ENCODE assay signal across 9 mouse cellular contexts in the genomic region with DNA sequence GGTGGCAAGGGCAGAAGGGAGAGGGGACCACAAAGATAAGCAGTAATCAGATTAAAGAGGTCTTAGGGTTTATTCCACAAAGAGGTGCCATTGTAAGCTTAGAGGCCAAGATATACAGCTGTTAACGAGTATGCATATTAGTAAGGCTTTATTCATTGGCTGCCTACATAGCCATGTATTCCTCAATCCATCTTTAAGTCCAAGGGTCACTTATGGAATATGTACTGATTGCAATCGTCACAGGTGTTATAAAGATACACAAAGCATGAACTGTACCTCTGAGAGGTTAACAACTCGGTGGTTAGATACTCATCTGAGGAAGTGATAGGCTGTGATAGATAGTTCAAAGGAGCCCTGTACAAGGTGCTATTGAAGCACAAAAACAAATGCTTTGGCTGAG.
"Had no signal": no experiment of that assay in that cellular context is flagged by ENCODE, and none has a peak within 500 bp of the region (broad histone marks: within the 10 kb centered on the region; RNA-seq: fewer than 3 reads in every experiment).

No protein-coding gene starts in this region.

- H3K36me3 ChIP-seq: limb, embryonic 12.5 days; liver, embryonic 13.5 days; midbrain, embryonic 13.5 days had no signal

- H3K4me1 ChIP-seq: liver, embryonic 13.5 days had no signal

- H3K4me2 ChIP-seq: limb, embryonic 12.5 days; liver, embryonic 13.5 days; midbrain, embryonic 13.5 days had no signal

- H3K27me3 ChIP-seq: limb, embryonic 12.5 days; liver, embryonic 13.5 days; midbrain, embryonic 13.5 days had no signal

- ATAC-seq: liver, postnatal 0 days; midbrain, embryonic 13.5 days had no signal

- H3K9me3 ChIP-seq: limb, embryonic 12.5 days; liver, embryonic 13.5 days had no signal

- DNase-seq: kidney, postnatal 10 days; liver; liver, embryonic 13.5 days; liver, postnatal 0 days; right cerebral cortex, postnatal 14 days; thymus, adult 2 months; thymus, postnatal 4 days had no signal

- H3K9ac ChIP-seq: limb, embryonic 12.5 days; liver, embryonic 13.5 days; liver, postnatal 0 days; midbrain, embryonic 13.5 days had no signal

- H3K4me3 ChIP-seq: limb, embryonic 12.5 days; liver, embryonic 13.5 days; midbrain, embryonic 13.5 days had no signal

- H3K27ac ChIP-seq: limb, embryonic 12.5 days; liver, embryonic 13.5 days; midbrain, embryonic 13.5 days had no signal
